Mouse (Mus musculus): ENCODE data around the gene Arhgap31. TPM values are rescaled to one million over a fixed set of nuclear protein-coding genes. Genes with fewer than 3 reads are reported as not detected.
A peak's percentile ranks its signal among the peaks of the same experiment; 100 is the strongest.

Gene Arhgap31
- polyA plus RNA-seq, 1 experiment from 2014 or later, result 5.4 TPM

GRCm38 (mm10) chr16:38625411-38625810, 87.7 kb downstream of the Arhgap31 start:
- no peaks in the 10 kb centered on the region for H3K36me3 ChIP-seq (ENCODE audit: control insufficient read depth, insufficient read depth, low read length)

GRCm38 (mm10) chr16:38624303-38624702, 88.8 kb downstream of the Arhgap31 start:
- Histone ChIP-seq H3K9ac (ENCODE audit: low read length) (no peak overlapping the region), H3K9me3 (ENCODE audit: control insufficient read depth, low read length) (no peaks in the 10 kb centered on the region), H3K4me2 (ENCODE audit: low read depth, severe bottlenecking) (no peak overlapping the region), H3K36me3 (ENCODE audit: control insufficient read depth, insufficient read depth, low read length) (no peaks in the 10 kb centered on the region), H3K4me1 (ENCODE audit: control insufficient read depth, insufficient read depth, low read length) (no peaks in the 10 kb centered on the region), H3K27ac (replicated peaks; ENCODE audit: low read depth, low read length) (no peak overlapping the region), H3K4me3 (ENCODE audit: low read depth, low read length) (no peak overlapping the region), H3K27me3 (ENCODE audit: control insufficient read depth, insufficient read depth, low read length) (no peaks in the 10 kb centered on the region)
- 79% methylated on average over 11 of the region's 11 CpGs for WGBS
- no peak for ATAC-seq (ENCODE audit: insufficient number of reproducible peaks, low FRiP score, low TSS enrichment, low read depth)
- no peak for DNase-seq (ENCODE audit: low spot score)

More at GRCm38 (mm10) chr16:38625411-38625810, 87.7 kb downstream of the Arhgap31 start:
- Histone ChIP-seq H3K27ac (replicated peaks; ENCODE audit: low read depth, low read length) (no peak overlapping the region), H3K4me3 (ENCODE audit: low read depth, low read length) (no peak overlapping the region), H3K9me3 (ENCODE audit: control insufficient read depth, low read length) (no peaks in the 10 kb centered on the region), H3K4me2 (ENCODE audit: low read depth, severe bottlenecking) (no peak overlapping the region), H3K9ac (ENCODE audit: low read length) (no peak overlapping the region), H3K4me1 (ENCODE audit: control insufficient read depth, insufficient read depth, low read length) (no peaks in the 10 kb centered on the region), H3K27me3 (ENCODE audit: control insufficient read depth, insufficient read depth, low read length) (no peaks in the 10 kb centered on the region)
- WGBS, result 90% methylated on average over 7 of the region's 7 CpGs
- ATAC-seq (ENCODE audit: insufficient number of reproducible peaks, low FRiP score, low TSS enrichment, low read depth), result no peak
- DNase-seq (ENCODE audit: low spot score), result no peak

- ATAC-seq (ENCODE audit: insufficient number of reproducible peaks, low FRiP score, low TSS enrichment, low read depth), result no peak
Observed at GRCm38 (mm10) chr16:38622283-38622682, 90.8 kb downstream of the Arhgap31 start.

GRCm38 (mm10) chr16:38620696-38621450, 92.2 kb downstream of the Arhgap31 start:
- Histone ChIP-seq H3K27ac (replicated peaks; ENCODE audit: low read depth, low read length) (no peak overlapping the region), H3K4me3 (ENCODE audit: low read depth, low read length) (no peak overlapping the region), H3K9me3 (ENCODE audit: control insufficient read depth, low read length) (no peaks in the 10 kb centered on the region), H3K27me3 (ENCODE audit: control insufficient read depth, insufficient read depth, low read length) (no peaks in the 10 kb centered on the region), H3K36me3 (ENCODE audit: control insufficient read depth, insufficient read depth, low read length) (no peaks in the 10 kb centered on the region), H3K4me1 (ENCODE audit: control insufficient read depth, insufficient read depth, low read length) (no peaks in the 10 kb centered on the region), H3K9ac (ENCODE audit: low read length) (no peak overlapping the region), H3K4me2 (ENCODE audit: low read depth, severe bottlenecking) (no peak overlapping the region)
- ATAC-seq (ENCODE audit: insufficient number of reproducible peaks, low FRiP score, low TSS enrichment, low read depth) (no peak), DNase-seq (ENCODE audit: low spot score) (no peak)
- WGBS, result 91% methylated on average over 16 of the region's 16 CpGs

More at GRCm38 (mm10) chr16:38622283-38622682, 90.8 kb downstream of the Arhgap31 start:
- no peaks in the 10 kb centered on the region for H3K36me3 ChIP-seq (ENCODE audit: control insufficient read depth, insufficient read depth, low read length)
- WGBS, result 84% methylated on average over 2 of the region's 2 CpGs
- H3K4me1 ChIP-seq (ENCODE audit: control insufficient read depth, insufficient read depth, low read length), result no peaks in the 10 kb centered on the region
- no peaks in the 10 kb centered on the region for H3K27me3 ChIP-seq (ENCODE audit: control insufficient read depth, insufficient read depth, low read length)
- H3K4me3 ChIP-seq (ENCODE audit: low read depth, low read length), result no peak overlapping the region
- DNase-seq (ENCODE audit: low spot score), result no peak
- H3K4me2 ChIP-seq (ENCODE audit: low read depth, severe bottlenecking), result no peak overlapping the region
- H3K9me3 ChIP-seq (ENCODE audit: control insufficient read depth, low read length), result no peaks in the 10 kb centered on the region
- H3K9ac ChIP-seq (ENCODE audit: low read length), result no peak overlapping the region
- H3K27ac ChIP-seq (replicated peaks; ENCODE audit: low read depth, low read length), result no peak overlapping the region

DNA sequence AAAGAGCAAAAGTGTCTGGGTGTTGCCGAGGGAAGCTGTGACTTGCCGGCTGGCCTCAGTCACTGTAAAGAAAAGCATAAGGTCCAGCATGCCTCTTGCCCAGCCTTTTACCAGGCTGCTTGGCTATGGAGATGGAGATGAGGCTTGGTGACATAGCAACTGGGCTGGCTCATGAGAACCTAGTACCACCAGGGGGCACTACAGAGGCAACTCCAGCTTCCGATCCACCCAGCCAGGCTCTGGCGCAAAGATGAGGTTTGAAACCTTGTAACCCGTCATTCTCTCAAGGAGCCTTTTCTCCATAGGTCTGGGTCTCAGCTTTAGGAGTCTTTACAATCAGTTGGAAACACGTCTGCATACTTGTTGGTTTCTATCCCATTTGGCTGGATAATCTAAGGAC, 94.0 kb downstream of the Arhgap31 start:
- no peaks in the 10 kb centered on the region for H3K9me3 ChIP-seq (ENCODE audit: control insufficient read depth, low read length)
- H3K36me3 ChIP-seq (ENCODE audit: control insufficient read depth, insufficient read depth, low read length), result no peaks in the 10 kb centered on the region
- H3K9ac ChIP-seq (ENCODE audit: low read length), result no peak overlapping the region
- 21% methylated on average over 6 of the region's 6 CpGs for WGBS
- H3K27ac ChIP-seq (replicated peaks; ENCODE audit: low read depth, low read length), result no peak overlapping the region
- peak; percentile 83 for DNase-seq (ENCODE audit: low spot score)
- no peak overlapping the region for H3K4me3 ChIP-seq (ENCODE audit: low read depth, low read length)
- no peaks in the 10 kb centered on the region for H3K27me3 ChIP-seq (ENCODE audit: control insufficient read depth, insufficient read depth, low read length)
- ATAC-seq (ENCODE audit: insufficient number of reproducible peaks, low FRiP score, low TSS enrichment, low read depth), result no peak
- no peaks in the 10 kb centered on the region for H3K4me1 ChIP-seq (ENCODE audit: control insufficient read depth, insufficient read depth, low read length)
- no peak overlapping the region for H3K4me2 ChIP-seq (ENCODE audit: low read depth, severe bottlenecking)

DNA sequence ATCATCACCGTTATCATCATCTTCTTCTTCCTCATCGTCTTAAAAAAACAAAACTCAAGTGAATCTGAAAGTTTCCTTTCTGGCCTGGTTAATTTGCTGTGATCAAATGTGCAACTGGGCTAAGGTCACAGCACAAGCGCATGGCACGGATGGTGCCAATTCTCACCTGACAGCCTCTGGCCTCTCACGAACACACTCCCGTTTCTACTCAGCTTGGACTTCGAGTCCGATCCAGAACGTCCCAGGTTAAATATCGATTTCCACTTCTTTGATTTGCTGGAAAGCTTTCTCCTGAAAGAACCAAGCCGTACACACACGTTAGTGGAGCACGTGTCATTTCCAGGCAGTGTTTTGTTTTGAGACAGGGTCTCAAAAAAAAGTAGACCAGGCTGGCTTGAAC, 95.1 kb downstream of the Arhgap31 start:
- 93% methylated on average over 13 of the region's 13 CpGs for WGBS
- H3K4me2 ChIP-seq (ENCODE audit: low read depth, severe bottlenecking), result no peak overlapping the region
- H3K9ac ChIP-seq (ENCODE audit: low read length), result no peak overlapping the region
- no peaks in the 10 kb centered on the region for H3K4me1 ChIP-seq (ENCODE audit: control insufficient read depth, insufficient read depth, low read length)
- no peaks in the 10 kb centered on the region for H3K27me3 ChIP-seq (ENCODE audit: control insufficient read depth, insufficient read depth, low read length)
- no peaks in the 10 kb centered on the region for H3K36me3 ChIP-seq (ENCODE audit: control insufficient read depth, insufficient read depth, low read length)
- no peak overlapping the region for H3K27ac ChIP-seq (replicated peaks; ENCODE audit: low read depth, low read length)
- no peaks in the 10 kb centered on the region for H3K9me3 ChIP-seq (ENCODE audit: control insufficient read depth, low read length)
- no peak overlapping the region for H3K4me3 ChIP-seq (ENCODE audit: low read depth, low read length)
- ATAC-seq (ENCODE audit: insufficient number of reproducible peaks, low FRiP score, low TSS enrichment, low read depth) (no peak), DNase-seq (ENCODE audit: low spot score) (no peak)

DNA sequence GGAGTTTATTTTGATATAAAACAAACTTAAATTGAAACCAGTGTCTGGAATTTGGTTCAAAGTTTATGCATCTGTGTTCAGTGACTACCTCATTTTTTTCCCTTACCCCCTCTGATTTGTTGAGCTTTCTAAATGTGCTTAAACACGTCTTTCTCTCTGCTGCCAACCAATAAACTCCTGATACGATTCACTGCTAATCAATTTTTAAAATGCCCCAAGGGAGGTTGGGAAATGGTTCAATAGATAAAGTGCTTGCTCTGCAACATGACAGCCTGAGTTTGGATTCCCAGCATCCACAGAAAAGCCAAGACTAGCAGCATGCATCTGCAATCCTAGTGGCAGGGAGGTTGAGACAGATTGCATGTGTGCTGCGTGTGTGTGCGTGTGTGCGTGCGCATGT, 99.4 kb downstream of the Arhgap31 start:
- ATAC-seq (ENCODE audit: insufficient number of reproducible peaks, low FRiP score, low TSS enrichment, low read depth) (no peak), DNase-seq (ENCODE audit: low spot score) (no peak)
- Histone ChIP-seq H3K36me3 (ENCODE audit: control insufficient read depth, insufficient read depth, low read length) (no peaks in the 10 kb centered on the region), H3K4me2 (ENCODE audit: low read depth, severe bottlenecking) (no peak overlapping the region), H3K9me3 (ENCODE audit: control insufficient read depth, low read length) (0 out of 2 replicates have a peak, but pooled peaks cover 4% of the 10 kb centered on the region), H3K4me1 (ENCODE audit: control insufficient read depth, insufficient read depth, low read length) (no peaks in the 10 kb centered on the region), H3K9ac (ENCODE audit: low read length) (no peak overlapping the region), H3K27me3 (ENCODE audit: control insufficient read depth, insufficient read depth, low read length) (no peaks in the 10 kb centered on the region), H3K27ac (replicated peaks; ENCODE audit: low read depth, low read length) (no peak overlapping the region), H3K4me3 (ENCODE audit: low read depth, low read length) (no peak overlapping the region)
- 91% methylated on average over 6 of the region's 6 CpGs for WGBS

DNA sequence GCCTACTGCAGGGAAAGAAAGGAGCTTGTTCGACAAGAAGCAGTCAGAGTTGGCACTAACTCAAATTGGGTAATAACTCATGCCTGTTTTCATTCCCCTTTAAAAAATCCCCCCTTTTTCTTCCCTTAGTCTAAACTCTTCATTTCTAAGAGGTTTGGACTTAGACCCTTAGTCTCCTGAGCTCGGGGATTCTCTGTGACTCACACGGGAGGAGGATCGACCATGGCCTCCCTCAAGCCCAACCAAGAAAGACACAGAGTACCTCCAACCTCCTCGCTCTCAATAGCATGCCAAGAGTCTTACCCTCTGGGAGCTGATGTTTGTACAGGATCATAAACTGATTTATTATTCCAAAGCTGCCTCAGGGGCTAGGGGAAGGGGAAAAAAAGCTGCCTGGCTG, 100.4 kb downstream of the Arhgap31 start:
- ATAC-seq (ENCODE audit: insufficient number of reproducible peaks, low FRiP score, low TSS enrichment, low read depth) (no peak), DNase-seq (ENCODE audit: low spot score) (no peak)

More for the DNA sequence above, 100.4 kb downstream of the Arhgap31 start:
- no peak overlapping the region for H3K27ac ChIP-seq (replicated peaks; ENCODE audit: low read depth, low read length)
- WGBS, result 81% methylated on average over 5 of the region's 5 CpGs
- no peaks in the 10 kb centered on the region for H3K27me3 ChIP-seq (ENCODE audit: control insufficient read depth, insufficient read depth, low read length)
- H3K36me3 ChIP-seq (ENCODE audit: control insufficient read depth, insufficient read depth, low read length), result no peaks in the 10 kb centered on the region
- H3K4me3 ChIP-seq (ENCODE audit: low read depth, low read length), result no peak overlapping the region
- H3K9ac ChIP-seq (ENCODE audit: low read length), result no peak overlapping the region
- H3K4me1 ChIP-seq (ENCODE audit: control insufficient read depth, insufficient read depth, low read length), result no peaks in the 10 kb centered on the region
- no peak overlapping the region for H3K4me2 ChIP-seq (ENCODE audit: low read depth, severe bottlenecking)
- 0 out of 2 replicates have a peak, but pooled peaks cover 4% of the 10 kb centered on the region for H3K9me3 ChIP-seq (ENCODE audit: control insufficient read depth, low read length)

All from limb, embryonic 11.5 days (tissue).